Mouse (Mus musculus) limb, embryonic 12.5 days (tissue): ENCODE data around the gene Tmem132a. TPM values are rescaled to one million over a fixed set of nuclear protein-coding genes. Genes with fewer than 3 reads are reported as not detected.

Experiments
- ATAC-seq: fragments of 200-750 bp; cut with Nextera tagmentation; 2 replicates; pipeline ENCODE4 v1.8.0; 2017; ENCODE audit warnings: low read depth, moderate TSS enrichment; ENCODE audit not compliant: insufficient number of reproducible peaks, insufficient read depth, low FRiP score, low TSS enrichment
- H3K27ac ChIP-seq: fragments of 300-500 bp; sonication (generic); 2 replicates; pipeline ENCODE4 v1.5.1; 2016; ENCODE audit warnings: mild to moderate bottlenecking, moderate library complexity
- H3K27me3 ChIP-seq: fragments of 300-500 bp; sonication (generic); 2 replicates; pipeline ENCODE4 v1.6.1; 2016; ENCODE audit warnings: mild to moderate bottlenecking, moderate library complexity
- H3K36me3 ChIP-seq: fragments of 300-500 bp; sonication (generic); 2 replicates; pipeline ENCODE4 v1.6.1; 2016; ENCODE audit warnings: mild to moderate bottlenecking, moderate library complexity
- H3K4me1 ChIP-seq: fragments of 300-500 bp; sonication (generic); replicated peaks from 2 replicates; pipeline ENCODE4 v1.6.1; 2016
- H3K4me2 ChIP-seq: fragments of 300-500 bp; sonication (generic); 2 replicates; pipeline ENCODE4 v1.6.1; 2016; ENCODE audit warnings: mild to moderate bottlenecking, moderate library complexity
- H3K4me3 ChIP-seq: fragments of 300-500 bp; sonication (generic); replicated peaks from 2 replicates; pipeline ENCODE4 v1.5.1; 2016; ENCODE audit warnings: mild to moderate bottlenecking
- H3K9ac ChIP-seq: fragments of 300-500 bp; sonication (generic); replicated peaks from 2 replicates; pipeline ENCODE4 v1.6.1; 2016; ENCODE audit warnings: mild to moderate bottlenecking, moderate library complexity
- H3K9me3 ChIP-seq: fragments of 300-500 bp; sonication (generic); 2 replicates; pipeline ENCODE4 v1.6.1; 2016; ENCODE audit warnings: mild to moderate bottlenecking, moderate library complexity
- WGBS: fragments of 180-500 bp; shearing (Covaris S2); methylation state at CpG from one replicate; pipeline ENCODE4 v1.1.7; 2016; 5-methylcytosine and 5-hydroxymethylcytosine counted together
- polyA plus RNA-seq: library from polyadenylated mRNA; unstranded; fragments of >200 nt; fragmentation: Nextera tagmentation; extraction: Ambion mirVana; gene quantifications from 2 replicates; pipeline ENCODE4 v1.2.1, GENCODE M21; 2016

The Tmem132a gene
- polyA plus RNA-seq, 1 experiment from 2014 or later = 142 TPM

GRCm38 (mm10) chr19:10845454-10845853 lies 24.3 kb downstream of the Tmem132a start:
- 82% methylated on average over 3 of the region's 3 CpGs for WGBS
- H3K9ac ChIP-seq = no peak overlapping the region
- ATAC-seq = no peak

GRCm38 (mm10) chr19:10844206-10844605 lies 25.5 kb downstream of the Tmem132a start:
- no peaks in the 10 kb centered on the region for H3K9me3 ChIP-seq
- no peak for ATAC-seq
- H3K4me1 ChIP-seq = no peaks in the 10 kb centered on the region
- H3K27ac ChIP-seq = no peak overlapping the region
- no peak overlapping the region for H3K4me3 ChIP-seq
- no peak overlapping the region for H3K9ac ChIP-seq
- 86% methylated on average over 5 of the region's 5 CpGs for WGBS
- no peaks in the 10 kb centered on the region for H3K36me3 ChIP-seq
- H3K4me2 ChIP-seq = no peak overlapping the region
- H3K27me3 ChIP-seq = peaks cover 10% of the 10 kb centered on the region

More at GRCm38 (mm10) chr19:10845454-10845853, 24.3 kb downstream of the Tmem132a start:
- H3K4me1 ChIP-seq = no peaks in the 10 kb centered on the region
- peaks cover 10% of the 10 kb centered on the region for H3K27me3 ChIP-seq
- no peaks in the 10 kb centered on the region for H3K36me3 ChIP-seq
- no peak overlapping the region for H3K4me3 ChIP-seq
- H3K27ac ChIP-seq = no peak overlapping the region
- no peak overlapping the region for H3K4me2 ChIP-seq
- H3K9me3 ChIP-seq = no peaks in the 10 kb centered on the region

- H3K4me1 ChIP-seq = no peaks in the 10 kb centered on the region
- H3K4me3 ChIP-seq = no peak overlapping the region
- H3K9ac ChIP-seq = no peak overlapping the region
- WGBS = 51% methylated on average over 24 of the region's 24 CpGs
- H3K4me2 ChIP-seq = no peak overlapping the region
- H3K36me3 ChIP-seq = no peaks in the 10 kb centered on the region
- no peaks in the 10 kb centered on the region for H3K9me3 ChIP-seq
- no peak overlapping the region for H3K27ac ChIP-seq
- ATAC-seq = no peak
- peaks cover 10% of the 10 kb centered on the region for H3K27me3 ChIP-seq
Observed at GRCm38 (mm10) chr19:10842914-10843313, 26.8 kb downstream of the Tmem132a start.

GRCm38 (mm10) chr19:10841721-10842626 lies 27.8 kb downstream of the Tmem132a start:
- H3K4me1 ChIP-seq = no peaks in the 10 kb centered on the region
- no peak overlapping the region for H3K9ac ChIP-seq
- no peak overlapping the region for H3K4me2 ChIP-seq
- ATAC-seq = no peak
- H3K4me3 ChIP-seq = no peak overlapping the region
- H3K27ac ChIP-seq = no peak overlapping the region
- H3K9me3 ChIP-seq = no peaks in the 10 kb centered on the region
- H3K27me3 ChIP-seq = peaks cover 10% of the 10 kb centered on the region
- no peaks in the 10 kb centered on the region for H3K36me3 ChIP-seq
- 57% methylated on average over 16 of the region's 16 CpGs for WGBS

- no peak for ATAC-seq
- H3K4me1 ChIP-seq = no peaks in the 10 kb centered on the region
Observed at GRCm38 (mm10) chr19:10839010-10839892, 30.5 kb downstream of the Tmem132a start, which contains the start of gene Slc15a3. Gene Slc15a3, plus strand, starts transcription at chr19:10839727.

GRCm38 (mm10) chr19:10835671-10836070 lies 34.1 kb downstream of the Tmem132a start:
- ATAC-seq = no peak
- WGBS = 59% methylated on average over 3 of the region's 3 CpGs

More at GRCm38 (mm10) chr19:10839010-10839892, 30.5 kb downstream of the Tmem132a start, which contains the start of gene Slc15a3:
- Histone ChIP-seq H3K27me3 (peaks cover 10% of the 10 kb centered on the region), H3K9me3 (no peaks in the 10 kb centered on the region), H3K4me2 (no peak within 1 kb of the TSS), H3K27ac (no peak within 1 kb of the TSS), H3K36me3 (no peaks in the 10 kb centered on the region), H3K9ac (no peak within 1 kb of the TSS), H3K4me3 (no peak within 1 kb of the TSS)
- 74% methylated on average over 15 of the region's 15 CpGs for WGBS

GRCm38 (mm10) chr19:10833611-10834010 lies 36.1 kb downstream of the Tmem132a start:
- H3K27ac ChIP-seq = no peak overlapping the region
- no peaks in the 10 kb centered on the region for H3K36me3 ChIP-seq
- no peak for ATAC-seq
- H3K4me2 ChIP-seq = no peak overlapping the region
- H3K9ac ChIP-seq = no peak overlapping the region
- H3K4me1 ChIP-seq = no peaks in the 10 kb centered on the region
- H3K27me3 ChIP-seq = no peaks in the 10 kb centered on the region
- WGBS = 67% methylated on average over 3 of the region's 3 CpGs
- no peaks in the 10 kb centered on the region for H3K9me3 ChIP-seq
- H3K4me3 ChIP-seq = no peak overlapping the region

More at GRCm38 (mm10) chr19:10835671-10836070, 34.1 kb downstream of the Tmem132a start:
- H3K27me3 ChIP-seq = no peaks in the 10 kb centered on the region
- H3K27ac ChIP-seq = no peak overlapping the region
- no peaks in the 10 kb centered on the region for H3K9me3 ChIP-seq
- H3K4me1 ChIP-seq = no peaks in the 10 kb centered on the region
- H3K4me2 ChIP-seq = no peak overlapping the region
- no peaks in the 10 kb centered on the region for H3K36me3 ChIP-seq
- no peak overlapping the region for H3K9ac ChIP-seq
- H3K4me3 ChIP-seq = no peak overlapping the region

GRCm38 (mm10) chr19:10832030-10832429 lies 37.7 kb downstream of the Tmem132a start:
- no peaks in the 10 kb centered on the region for H3K27me3 ChIP-seq
- 83% methylated on average over 3 of the region's 3 CpGs for WGBS
- ATAC-seq = no peak
- no peaks in the 10 kb centered on the region for H3K9me3 ChIP-seq
- H3K4me3 ChIP-seq = no peak overlapping the region
- H3K4me2 ChIP-seq = no peak overlapping the region
- no peak overlapping the region for H3K9ac ChIP-seq
- no peak overlapping the region for H3K27ac ChIP-seq
- H3K4me1 ChIP-seq = no peaks in the 10 kb centered on the region
- no peaks in the 10 kb centered on the region for H3K36me3 ChIP-seq

GRCm38 (mm10) chr19:10831424-10831823 lies 38.3 kb downstream of the Tmem132a start:
- H3K9me3 ChIP-seq = no peaks in the 10 kb centered on the region
- 6% methylated on average over 5 of the region's 5 CpGs for WGBS

GRCm38 (mm10) chr19:10829436-10830175 lies 40.1 kb downstream of the Tmem132a start, which contains the start of gene Cd6:
Gene Cd6, minus strand, starts transcription at chr19:10830058.
- Histone ChIP-seq H3K9me3 (no peaks in the 10 kb centered on the region), H3K36me3 (no peaks in the 10 kb centered on the region), H3K4me3 (no peak within 1 kb of the TSS), H3K27me3 (no peaks in the 10 kb centered on the region), H3K4me2 (no peak within 1 kb of the TSS), H3K4me1 (no peaks in the 10 kb centered on the region), H3K27ac (no peak within 1 kb of the TSS), H3K9ac (no peak within 1 kb of the TSS)
- 90% methylated on average over 16 of the region's 16 CpGs for WGBS
- no peak for ATAC-seq

More at GRCm38 (mm10) chr19:10831424-10831823, 38.3 kb downstream of the Tmem132a start:
- H3K4me3 ChIP-seq = no peak overlapping the region
- no peak overlapping the region for H3K9ac ChIP-seq
- no peaks in the 10 kb centered on the region for H3K4me1 ChIP-seq
- no peaks in the 10 kb centered on the region for H3K27me3 ChIP-seq
- H3K27ac ChIP-seq = no peak overlapping the region
- no peaks in the 10 kb centered on the region for H3K36me3 ChIP-seq
- no peak overlapping the region for H3K4me2 ChIP-seq
- no peak for ATAC-seq
